Mouse (Mus musculus): Measurements from ENCODE around the gene Gtsf1. TPM values are rescaled to one million over a fixed set of nuclear protein-coding genes. Genes with fewer than 3 reads are reported as not detected.

Gtsf1 gene
- polyA plus RNA-seq, 1 experiment from 2014 or later = not detected

- Histone ChIP-seq H3K4me2 (replicated peaks; ENCODE audit: low read depth) (no peak overlapping the region), H3K9me3 (ENCODE audit: control insufficient read depth, low read length) (no peaks in the 10 kb centered on the region), H3K36me3 (ENCODE audit: control insufficient read depth, insufficient read depth, low read length) (no peaks in the 10 kb centered on the region), H3K27me3 (ENCODE audit: control insufficient read depth, insufficient read depth, low read length) (no peaks in the 10 kb centered on the region), H3K4me1 (replicated peaks; ENCODE audit: control insufficient read depth, insufficient read depth) (peaks cover 7% of the 10 kb centered on the region; the same call in 1 of the 2 replicates), H3K4me3 (ENCODE audit: low read depth, low read length) (no peak overlapping the region), H3K27ac (replicated peaks) (peak overlapping the region; percentile 83), H3K9ac (ENCODE audit: low read length) (no peak overlapping the region; the same call in 1 of the 2 replicates)
- no peak for TF ChIP-seq EP300 (optimal IDR thresholded peaks at IDR 0.05)
- TF ChIP-seq CTCF (IDR thresholded peaks at IDR 0.05; ENCODE audit: low read depth) = no peak
- DNase-seq (ENCODE audit: low spot score) (peak; percentile 36), ATAC-seq (ENCODE audit: low FRiP score, low TSS enrichment) (peak; percentile 68)
- WGBS = 22% methylated on average over 3 of the region's 3 CpGs
Observed at GRCm38 (mm10) chr15:103378665-103379356, 51.5 kb downstream of the Gtsf1 start.

GRCm38 (mm10) chr15:103377752-103378664, 52.3 kb downstream of the Gtsf1 start:
- no peaks in the 10 kb centered on the region for H3K27me3 ChIP-seq (ENCODE audit: control insufficient read depth, insufficient read depth, low read length)
- WGBS = 65% methylated on average over 3 of the region's 3 CpGs
- H3K9ac ChIP-seq (ENCODE audit: low read length) = no peak overlapping the region; the same call in 1 of the 2 replicates
- H3K27ac ChIP-seq (replicated peaks) = peak overlapping the region; percentile 83
- no peak overlapping the region for H3K4me3 ChIP-seq (ENCODE audit: low read depth, low read length)
- TF ChIP-seq EP300 (optimal IDR thresholded peaks at IDR 0.05) = no peak
- no peak for TF ChIP-seq CTCF (IDR thresholded peaks at IDR 0.05; ENCODE audit: low read depth)
- H3K9me3 ChIP-seq (ENCODE audit: control insufficient read depth, low read length) = no peaks in the 10 kb centered on the region
- H3K36me3 ChIP-seq (ENCODE audit: control insufficient read depth, insufficient read depth, low read length) = no peaks in the 10 kb centered on the region
- peaks cover 7% of the 10 kb centered on the region; the same call in 1 of the 2 replicates for H3K4me1 ChIP-seq (replicated peaks; ENCODE audit: control insufficient read depth, insufficient read depth)
- ATAC-seq (ENCODE audit: low FRiP score, low TSS enrichment) = peak; percentile 82
- H3K4me2 ChIP-seq (replicated peaks; ENCODE audit: low read depth) = no peak overlapping the region
- no peak for DNase-seq (ENCODE audit: low spot score)

GRCm38 (mm10) chr15:103376837-103377269, 53.4 kb downstream of the Gtsf1 start:
- WGBS = 40% methylated on average over 8 of the region's 8 CpGs
- Histone ChIP-seq H3K4me3 (ENCODE audit: low read depth, low read length) (no peak overlapping the region), H3K36me3 (ENCODE audit: control insufficient read depth, insufficient read depth, low read length) (no peaks in the 10 kb centered on the region), H3K4me2 (replicated peaks; ENCODE audit: low read depth) (no peak overlapping the region), H3K9ac (ENCODE audit: low read length) (no peak overlapping the region), H3K9me3 (ENCODE audit: control insufficient read depth, low read length) (no peaks in the 10 kb centered on the region), H3K4me1 (replicated peaks; ENCODE audit: control insufficient read depth, insufficient read depth) (peaks cover 7% of the 10 kb centered on the region; the same call in 1 of the 2 replicates), H3K27ac (replicated peaks) (peak overlapping the region; percentile 83), H3K27me3 (ENCODE audit: control insufficient read depth, insufficient read depth, low read length) (no peaks in the 10 kb centered on the region)
- TF ChIP-seq CTCF (IDR thresholded peaks at IDR 0.05; ENCODE audit: low read depth) (no peak), EP300 (optimal IDR thresholded peaks at IDR 0.05) (no peak)
- no peak for DNase-seq (ENCODE audit: low spot score)
- peak; percentile 43; the same call in 1 of the 2 replicates for ATAC-seq (ENCODE audit: low FRiP score, low TSS enrichment)

- whole genome bisulfite sequencing = 77% methylated on average over 4 of the region's 4 CpGs
- no peak for TF ChIP-seq CTCF (IDR thresholded peaks at IDR 0.05; ENCODE audit: low read depth)
- no peak for TF ChIP-seq EP300 (optimal IDR thresholded peaks at IDR 0.05)
Observed at GRCm38 (mm10) chr15:103375112-103375800, 55.0 kb downstream of the Gtsf1 start.

GRCm38 (mm10) chr15:103372461-103372860, 57.8 kb downstream of the Gtsf1 start:
- Histone ChIP-seq H3K9ac (ENCODE audit: low read length) (no peak overlapping the region), H3K9me3 (ENCODE audit: control insufficient read depth, low read length) (no peaks in the 10 kb centered on the region), H3K4me2 (replicated peaks; ENCODE audit: low read depth) (no peak overlapping the region), H3K4me3 (ENCODE audit: low read depth, low read length) (no peak overlapping the region), H3K4me1 (replicated peaks; ENCODE audit: control insufficient read depth, insufficient read depth) (0 out of 2 replicates have a peak, but pooled peaks cover 4% of the 10 kb centered on the region), H3K36me3 (ENCODE audit: control insufficient read depth, insufficient read depth, low read length) (no peaks in the 10 kb centered on the region), H3K27me3 (ENCODE audit: control insufficient read depth, insufficient read depth, low read length) (no peaks in the 10 kb centered on the region), H3K27ac (replicated peaks) (no peak overlapping the region)
- ATAC-seq (ENCODE audit: low FRiP score, low TSS enrichment) = no peak
- DNase-seq (ENCODE audit: low spot score) = no peak
- TF ChIP-seq CTCF (IDR thresholded peaks at IDR 0.05; ENCODE audit: low read depth) = no peak
- TF ChIP-seq EP300 (optimal IDR thresholded peaks at IDR 0.05) = no peak

More at GRCm38 (mm10) chr15:103375112-103375800, 55.0 kb downstream of the Gtsf1 start:
- Histone ChIP-seq H3K4me2 (replicated peaks; ENCODE audit: low read depth) (no peak overlapping the region), H3K4me3 (ENCODE audit: low read depth, low read length) (no peak overlapping the region), H3K4me1 (replicated peaks; ENCODE audit: control insufficient read depth, insufficient read depth) (peaks cover 7% of the 10 kb centered on the region; the same call in 1 of the 2 replicates), H3K36me3 (ENCODE audit: control insufficient read depth, insufficient read depth, low read length) (no peaks in the 10 kb centered on the region), H3K9ac (ENCODE audit: low read length) (no peak overlapping the region), H3K9me3 (ENCODE audit: control insufficient read depth, low read length) (no peaks in the 10 kb centered on the region), H3K27me3 (ENCODE audit: control insufficient read depth, insufficient read depth, low read length) (no peaks in the 10 kb centered on the region), H3K27ac (replicated peaks) (no peak overlapping the region)
- DNase-seq (ENCODE audit: low spot score) (no peak), ATAC-seq (ENCODE audit: low FRiP score, low TSS enrichment) (no peak)
